Mouse (Mus musculus) lung, postnatal 14 days (tissue): ENCODE measurements around the gene Rab11b.

Source experiments
- DNase-seq: peaks from one replicate; pipeline ENCODE4 v3.0.0; 2021

The Rab11b gene

DNA sequence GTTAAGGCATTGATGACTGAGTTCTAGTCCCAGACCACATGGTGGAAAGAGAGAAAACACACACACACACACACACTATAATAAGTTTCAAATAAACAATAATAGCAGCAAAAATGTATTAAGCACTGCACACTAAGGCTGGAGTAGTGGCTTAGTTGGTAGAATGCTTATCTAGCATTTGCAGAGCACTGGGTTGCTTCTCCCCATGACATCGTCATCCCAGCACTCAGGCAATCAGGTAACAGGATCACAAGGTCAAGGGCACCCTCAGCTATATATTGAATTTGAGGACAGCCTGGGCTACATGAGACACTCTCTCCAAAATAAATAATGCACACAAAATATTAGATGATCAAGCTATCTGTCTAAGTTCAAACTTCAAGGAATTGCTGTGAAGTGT lies 45.6 kb downstream of the Rab11b start:
- no peak for DNase-seq

DNA sequence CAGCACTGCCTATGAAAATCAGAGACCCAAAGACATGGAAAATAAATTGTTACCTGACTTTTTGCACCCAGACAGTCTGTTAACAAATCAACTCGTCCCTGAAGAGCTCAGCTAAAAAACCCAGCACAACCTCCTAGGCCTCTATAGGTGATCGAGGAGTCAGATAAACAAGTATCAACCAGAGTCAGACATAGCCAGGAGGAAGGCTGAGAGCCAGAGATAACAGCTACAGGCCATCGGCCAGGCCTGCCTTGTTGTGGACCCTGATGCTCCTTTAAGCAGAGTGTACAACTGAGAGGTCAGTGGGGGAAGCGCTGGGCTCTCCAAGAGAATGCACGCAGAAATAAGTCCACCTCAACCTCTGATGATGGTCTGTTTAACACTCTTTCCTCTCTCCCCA lies 47.1 kb downstream of the Rab11b start:
- DNase-seq = no peak

GRCm38 (mm10) chr17:33709834-33710233 lies 50.5 kb downstream of the Rab11b start:
- no peak for DNase-seq

DNA sequence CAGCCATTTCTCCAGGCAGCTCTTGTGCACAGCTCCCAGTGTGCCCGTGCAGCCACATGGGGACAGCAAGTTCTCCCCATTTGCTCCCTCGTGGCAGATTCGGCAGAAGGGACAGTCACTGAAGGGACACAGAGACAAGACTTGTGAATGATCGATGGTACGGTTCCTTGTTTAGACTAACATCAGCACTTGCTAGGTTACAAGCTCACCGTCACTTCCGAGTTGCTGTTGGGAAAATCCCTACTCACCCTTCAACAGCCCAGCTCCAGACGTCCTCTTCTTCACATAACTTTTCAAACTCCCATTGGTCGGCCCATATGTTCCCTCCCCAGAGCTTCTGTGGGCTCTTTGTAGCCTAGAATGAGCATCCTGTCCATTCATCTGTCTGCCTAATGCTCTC lies 57.2 kb downstream of the Rab11b start:
- DNase-seq = no peak

GRCm38 (mm10) chr17:33702178-33702577 lies 58.2 kb downstream of the Rab11b start:
- DNase-seq = no peak

GRCm38 (mm10) chr17:33695471-33695870 lies 64.9 kb downstream of the Rab11b start:
- DNase-seq = no peak
